Mouse (Mus musculus) macrophage (primary cell): ENCODE results near the gene Smg6. TPM values are rescaled to one million over a fixed set of nuclear protein-coding genes. Genes with fewer than 3 reads are reported as not detected.
"Not testable (repeated sequence)": the region's sequence is repeated elsewhere in the genome, so short reads cannot be mapped to it uniquely, and the experiment has no call there.

Experiments used
- H3K27ac ChIP-seq: fragments of 350-480 bp; formaldehyde crosslinking; 2 replicates; pipeline ENCODE4 v1.9.0; 2021
- H3K36me3 ChIP-seq: fragments of 350-480 bp; formaldehyde crosslinking; 2 replicates; pipeline ENCODE4 v1.9.0; 2021; ENCODE audit errors: inconsistent target
- H3K4me3 ChIP-seq: fragments of 350-480 bp; formaldehyde crosslinking; 2 replicates; pipeline ENCODE4 v1.9.0; 2021; ENCODE audit errors: inconsistent target
- H3K79me2 ChIP-seq: fragments of 350-480 bp; formaldehyde crosslinking; 2 replicates; pipeline ENCODE4 v1.9.0; 2021; ENCODE audit errors: inconsistent target
- whole genome bisulfite sequencing: methylation state at CpG from one replicate; pipeline ENCODE4 v1.1.7; 2026; ENCODE audit warnings: inconsistent platforms; ENCODE audit not compliant: missing documents; 5-methylcytosine and 5-hydroxymethylcytosine counted together
- polyA plus RNA-seq: library from polyadenylated mRNA; stranded (reverse); fragments of 250-400 nt; gene quantifications from 3 replicates; pipeline ENCODE4 v1.2.4, GENCODE M21; 2018; ENCODE audit warnings: inconsistent platforms

The Smg6 gene
- polyA plus RNA-seq, 1 experiment from 2014 or later, result 19.0 TPM

DNA sequence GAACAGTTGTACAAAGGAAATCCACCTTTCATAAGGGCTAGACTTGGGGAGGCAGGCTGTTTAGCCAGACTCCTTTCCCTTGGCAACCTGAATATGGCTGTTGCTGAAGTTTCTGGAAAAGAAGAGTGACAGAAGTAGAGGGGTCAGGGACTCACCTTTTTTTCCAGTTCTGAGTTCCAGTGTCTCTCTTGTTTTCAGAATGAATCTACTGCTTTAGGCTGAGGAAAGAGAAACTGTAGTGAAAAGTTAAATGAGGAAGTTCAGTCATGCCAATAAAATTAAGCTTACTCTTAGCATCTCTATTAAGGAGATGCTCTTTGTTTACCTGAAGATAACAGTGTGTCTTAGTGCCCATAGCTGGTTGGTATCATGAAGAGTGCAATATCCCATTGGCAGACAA lies 69.2 kb downstream of the Smg6 start:
- Histone ChIP-seq H3K4me3 (no peak overlapping the region), H3K79me2 (no peaks in the 10 kb centered on the region), H3K27ac (no peak overlapping the region), H3K36me3 (peaks cover 9% of the 10 kb centered on the region; the same call in 1 of the 2 replicates)

DNA sequence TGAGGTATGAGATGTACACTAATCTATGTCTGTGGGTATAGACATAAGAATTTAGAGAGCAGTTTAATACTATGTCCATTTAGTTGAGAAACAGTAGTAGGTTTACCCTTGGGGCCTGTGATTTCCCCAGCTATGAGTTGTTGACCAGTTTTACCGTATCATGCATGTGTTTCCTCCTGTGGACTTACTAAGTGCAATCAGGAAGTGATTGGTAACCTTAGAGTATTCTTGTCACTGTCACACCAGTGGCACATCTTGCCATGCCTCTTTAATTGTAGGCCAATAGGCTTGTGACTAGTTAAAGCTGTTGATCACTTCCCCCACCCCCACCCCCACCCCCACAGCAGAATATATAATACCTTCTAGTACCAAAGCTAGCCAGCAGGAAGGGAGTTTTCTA lies 70.9 kb downstream of the Smg6 start:
- Histone ChIP-seq H3K79me2 (no peaks in the 10 kb centered on the region), H3K4me3 (no peak overlapping the region), H3K27ac (no peak overlapping the region), H3K36me3 (no peaks in the 10 kb centered on the region)
- 82% methylated on average over 1 of the region's 1 CpGs for WGBS

DNA sequence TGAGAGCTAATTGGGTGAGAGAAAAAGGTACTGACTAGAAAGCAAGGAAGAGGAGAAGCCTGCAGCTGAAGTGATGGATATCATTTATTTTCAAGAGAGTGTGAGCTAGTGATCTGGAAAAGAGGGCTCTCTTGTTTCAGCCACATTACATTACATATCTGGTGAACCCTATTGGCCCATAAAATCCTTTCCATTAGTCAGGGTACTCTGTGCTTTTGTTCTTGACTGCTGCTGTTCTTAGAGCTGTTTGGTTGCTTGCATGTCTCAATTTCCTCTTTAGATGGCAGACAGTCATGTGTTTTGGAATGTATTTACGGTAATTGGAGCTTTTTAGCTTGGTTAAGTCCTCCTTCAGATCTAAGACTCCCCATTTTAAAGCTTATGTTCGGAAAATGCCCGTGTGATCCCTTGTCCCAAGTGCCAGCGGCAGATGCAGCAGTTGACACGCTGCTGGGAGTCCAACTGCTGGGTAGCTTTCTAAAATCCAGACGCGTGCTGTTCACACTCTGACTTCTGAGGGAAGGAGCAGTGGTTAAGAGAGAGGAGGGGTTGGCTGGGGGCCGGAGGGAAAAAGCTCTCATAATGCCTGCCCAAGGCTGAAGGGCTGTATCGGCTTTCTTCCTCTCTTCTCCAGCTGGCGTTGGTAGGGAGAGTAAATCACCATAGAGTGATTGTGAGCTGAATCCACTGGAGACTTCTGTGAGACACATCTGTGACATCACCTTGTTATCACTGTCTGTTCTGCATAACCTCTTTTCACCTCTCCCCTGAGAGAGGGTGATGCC lies 75.4 kb downstream of the Smg6 start:
- no peak overlapping the region for H3K4me3 ChIP-seq
- 70% methylated on average over 10 of the region's 10 CpGs for WGBS
- no peak overlapping the region for H3K27ac ChIP-seq
- H3K79me2 ChIP-seq, result no peaks in the 10 kb centered on the region
- H3K36me3 ChIP-seq, result no peaks in the 10 kb centered on the region

DNA sequence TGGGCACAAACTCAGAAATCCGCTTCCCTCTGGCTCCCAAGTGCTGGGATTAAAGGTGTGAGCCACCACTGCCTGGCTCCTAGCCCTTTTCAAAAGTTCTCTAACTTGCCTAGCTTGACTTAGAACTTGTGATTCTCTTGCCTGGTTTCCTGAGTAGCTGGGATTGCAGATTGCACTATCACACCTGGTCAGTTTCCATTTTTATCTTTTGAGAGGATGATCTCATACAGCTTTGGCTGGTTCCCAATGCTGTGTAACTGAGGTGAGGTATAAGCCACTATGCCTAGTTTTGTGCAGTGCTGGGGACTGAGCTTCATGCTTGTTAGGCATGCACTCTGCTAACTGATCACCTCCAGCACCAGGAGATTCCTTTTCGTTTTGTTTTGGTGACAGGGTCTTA lies 82.6 kb downstream of the Smg6 start:
- no peaks in the 10 kb centered on the region for H3K79me2 ChIP-seq
- WGBS, result 84% methylated on average over 2 of the region's 2 CpGs
- H3K36me3 ChIP-seq, result no peaks in the 10 kb centered on the region
- no peak overlapping the region for H3K4me3 ChIP-seq
- no peak overlapping the region for H3K27ac ChIP-seq

DNA sequence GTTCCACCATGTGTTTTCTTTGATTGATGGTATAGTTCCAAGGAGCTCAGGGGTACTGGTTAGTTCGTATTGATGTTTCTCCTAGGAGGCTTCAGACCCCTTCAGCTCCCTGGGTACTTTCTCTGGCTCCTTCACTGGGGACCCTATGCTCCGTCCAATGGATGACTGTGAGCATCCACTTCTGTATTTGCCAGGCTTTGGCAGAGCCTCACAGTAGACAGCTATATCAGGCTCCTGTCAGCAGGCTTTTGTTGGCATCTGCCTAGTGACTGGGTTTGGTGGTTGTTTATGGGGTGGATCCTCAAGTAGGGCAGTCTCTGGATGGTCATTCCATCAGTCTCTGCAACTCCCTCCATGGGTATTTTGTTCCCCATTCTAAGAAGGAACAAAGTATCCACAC lies 83.9 kb downstream of the Smg6 start:
- not testable (repeated sequence) for H3K27ac ChIP-seq, H3K79me2 ChIP-seq

DNA sequence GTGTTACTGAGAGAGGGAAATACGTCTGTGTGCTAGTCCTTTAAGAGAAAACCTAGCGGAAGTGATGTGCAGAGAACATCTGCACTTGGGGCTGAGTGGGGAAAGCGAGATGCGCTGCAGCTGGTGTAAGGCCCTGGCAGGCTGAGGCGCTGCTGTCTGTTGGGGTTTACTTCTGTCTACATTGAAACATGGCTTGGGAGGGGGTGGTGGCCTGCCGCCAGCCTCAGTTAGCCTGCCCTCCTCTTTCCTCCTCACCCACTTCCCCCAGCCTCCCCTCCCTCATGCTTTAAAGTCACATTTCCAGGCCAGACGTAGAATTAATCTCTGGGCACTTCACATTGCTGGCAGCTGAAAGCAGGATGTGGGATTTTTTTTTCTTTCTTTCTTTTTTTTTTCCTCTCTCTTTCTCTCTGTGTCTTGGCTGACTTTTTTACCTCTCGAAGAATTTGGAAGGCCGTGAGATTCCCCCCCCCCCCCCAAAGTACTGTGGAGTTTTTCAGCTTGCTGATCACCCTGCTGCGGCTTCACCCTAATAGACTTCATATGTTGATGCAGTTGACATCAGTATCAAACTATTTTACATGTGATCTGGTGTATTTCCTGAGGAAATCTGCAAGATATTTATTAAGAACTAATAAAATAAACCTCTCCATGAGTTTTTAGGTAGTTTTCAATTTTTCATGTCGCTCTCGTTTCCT lies 87.5 kb downstream of the Smg6 start:
- 58% methylated on average over 12 of the region's 12 CpGs for WGBS

More for the DNA sequence above, 83.9 kb downstream of the Smg6 start:
- H3K36me3 ChIP-seq, H3K4me3 ChIP-seq: not testable (repeated sequence)
- 92% methylated on average over 2 of the region's 2 CpGs for WGBS

DNA sequence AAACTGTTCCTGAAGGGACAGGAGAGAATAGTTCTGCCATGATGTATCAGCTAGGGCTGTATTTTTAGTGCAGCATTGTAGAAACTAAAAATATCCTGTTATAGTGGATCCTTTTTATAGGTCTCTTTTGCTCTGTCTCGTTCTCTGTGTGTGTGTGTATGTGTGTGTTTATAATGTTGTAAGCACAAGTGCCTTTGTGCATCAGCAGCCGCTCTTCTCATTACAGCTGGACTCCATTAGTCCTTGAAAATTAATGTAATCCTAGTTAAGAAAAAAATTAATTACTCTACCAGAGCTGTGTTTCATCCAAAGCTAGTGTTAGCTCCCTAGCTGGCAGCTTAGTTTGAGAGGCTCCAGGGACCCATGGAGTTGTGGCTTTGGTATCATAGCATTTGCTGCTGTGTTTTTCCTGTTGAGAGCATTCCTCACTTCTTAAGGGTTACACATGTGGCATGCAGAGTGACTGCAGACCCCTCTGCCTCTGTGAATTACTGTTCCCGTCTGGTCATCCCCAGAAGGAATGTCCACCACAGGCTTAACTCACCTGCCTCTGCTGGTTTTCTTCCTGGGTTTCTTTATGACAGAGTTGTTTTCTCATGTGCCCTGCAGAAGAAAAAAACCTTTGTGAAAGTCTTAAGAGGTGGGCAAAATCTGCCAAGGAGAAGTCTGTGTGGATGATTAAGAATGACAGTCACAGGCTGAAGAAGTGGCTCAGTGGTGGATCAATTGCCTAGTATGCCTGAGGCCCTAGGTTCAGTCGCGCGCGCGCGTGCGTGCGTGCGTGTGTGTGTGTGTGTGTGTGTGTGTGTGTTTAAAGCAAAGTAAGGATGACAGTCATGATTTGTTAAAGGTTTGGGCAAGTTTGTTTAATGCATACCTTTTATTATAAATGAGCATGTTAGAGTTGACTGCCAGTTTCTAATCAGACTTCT lies 88.4 kb downstream of the Smg6 start:
- no peak overlapping the region for H3K4me3 ChIP-seq
- H3K79me2 ChIP-seq, result no peaks in the 10 kb centered on the region
- H3K36me3 ChIP-seq, result no peaks in the 10 kb centered on the region
- 93% methylated on average over 12 of the region's 12 CpGs for WGBS
- no peak overlapping the region for H3K27ac ChIP-seq

More for the DNA sequence above, 87.5 kb downstream of the Smg6 start:
- Histone ChIP-seq H3K27ac (no peak overlapping the region), H3K4me3 (no peak overlapping the region), H3K79me2 (no peaks in the 10 kb centered on the region), H3K36me3 (no peaks in the 10 kb centered on the region)

DNA sequence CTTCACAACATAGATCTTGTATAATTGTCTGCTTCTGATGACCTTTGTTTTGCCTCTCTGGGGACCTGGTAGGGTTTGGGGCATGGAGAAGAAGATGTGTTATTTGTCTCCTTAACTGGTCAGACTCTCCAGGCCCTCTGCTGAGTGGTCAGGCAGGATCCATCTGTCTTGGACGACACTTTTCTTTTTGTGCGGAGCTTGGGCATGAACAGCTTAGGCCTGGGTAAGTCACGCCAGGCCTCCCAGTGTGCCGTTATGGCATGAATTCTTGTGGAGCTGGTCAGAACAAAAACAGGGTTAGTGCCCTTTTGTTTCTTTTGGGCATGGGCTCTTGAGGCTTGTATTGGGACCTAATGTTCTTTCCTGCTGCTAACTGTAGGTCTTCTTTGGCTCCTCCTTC lies 89.2 kb downstream of the Smg6 start:
- H3K36me3 ChIP-seq, result no peaks in the 10 kb centered on the region
- H3K27ac ChIP-seq, result no peak overlapping the region
- H3K4me3 ChIP-seq, result no peak overlapping the region
- H3K79me2 ChIP-seq, result no peaks in the 10 kb centered on the region
- 96% methylated on average over 4 of the region's 4 CpGs for WGBS

DNA sequence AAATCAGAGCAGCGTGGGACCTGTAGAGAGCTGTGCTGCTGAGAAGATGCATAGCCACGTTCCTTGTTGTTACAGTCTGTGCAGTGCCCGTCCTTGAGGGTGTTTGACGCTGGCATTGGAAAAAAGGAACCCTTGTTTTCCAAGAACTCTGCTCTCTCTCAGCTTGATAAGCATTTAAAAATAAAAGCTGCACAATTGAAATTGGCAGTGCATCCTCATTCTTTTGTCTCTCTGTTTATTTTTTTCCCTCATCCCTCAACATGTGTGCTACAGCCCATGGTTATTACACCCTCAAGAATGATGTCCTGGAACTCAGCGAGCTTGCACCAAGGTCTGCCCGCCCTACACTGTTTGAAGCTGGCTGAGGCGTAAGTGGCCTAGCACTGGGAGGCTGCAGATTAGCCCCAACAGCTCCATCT lies 89.8 kb downstream of the Smg6 start:
- H3K27ac ChIP-seq, result no peak overlapping the region
- 97% methylated on average over 7 of the region's 7 CpGs for WGBS

DNA sequence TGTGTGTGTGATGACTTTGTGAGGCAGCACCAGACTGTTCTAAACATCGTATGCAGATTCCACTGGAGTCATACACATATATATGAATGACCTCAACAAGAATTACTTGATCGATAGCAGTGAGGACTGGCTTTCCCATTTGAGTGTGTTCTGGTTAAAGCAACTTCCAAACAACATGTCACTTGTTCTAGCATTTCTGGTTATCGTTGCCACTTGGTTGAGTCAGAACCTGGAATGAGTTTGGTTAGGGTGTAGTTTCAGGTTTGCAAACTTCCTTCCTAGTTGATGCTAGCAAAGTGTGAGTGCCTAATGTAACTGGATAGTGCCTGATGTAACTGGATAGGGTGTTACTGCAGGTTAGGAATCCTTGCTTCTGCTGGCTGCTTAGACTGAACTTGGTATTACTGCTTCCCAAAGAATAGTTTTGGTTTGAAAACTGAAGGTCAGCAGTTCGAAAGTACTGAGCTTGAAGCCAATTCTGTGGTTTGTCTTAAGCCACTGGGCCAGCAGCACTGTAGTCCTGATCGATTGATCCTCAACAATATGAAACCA lies 90.8 kb downstream of the Smg6 start:
- no peaks in the 10 kb centered on the region for H3K79me2 ChIP-seq
- H3K4me3 ChIP-seq, result no peak overlapping the region
- H3K27ac ChIP-seq, result no peak overlapping the region
- no peaks in the 10 kb centered on the region for H3K36me3 ChIP-seq
- WGBS, result 90% methylated on average over 5 of the region's 5 CpGs

More for the DNA sequence above, 89.8 kb downstream of the Smg6 start:
- no peak overlapping the region for H3K4me3 ChIP-seq
- no peaks in the 10 kb centered on the region for H3K79me2 ChIP-seq
- no peaks in the 10 kb centered on the region for H3K36me3 ChIP-seq

DNA sequence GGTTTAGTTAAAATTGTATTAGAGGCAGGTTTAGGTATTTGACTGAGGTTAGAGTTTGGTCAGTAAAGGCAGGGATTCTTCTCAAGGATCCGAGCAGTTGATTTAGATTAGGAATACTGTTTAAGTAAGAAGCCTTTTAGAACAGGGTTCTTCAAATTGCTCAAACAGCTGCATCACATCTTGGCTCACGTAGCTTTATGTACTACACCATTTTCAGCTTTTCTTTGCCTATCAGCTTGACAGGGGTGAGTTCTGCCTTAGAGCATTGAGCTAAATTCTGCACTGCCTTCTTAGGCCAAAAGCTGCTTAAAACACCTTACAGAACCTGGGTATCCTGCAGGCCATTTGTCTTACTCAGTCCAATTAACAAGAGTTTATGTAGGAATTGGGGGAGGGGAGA lies 92.2 kb downstream of the Smg6 start:
- Histone ChIP-seq H3K36me3 (no peaks in the 10 kb centered on the region), H3K27ac (no peak overlapping the region), H3K79me2 (no peaks in the 10 kb centered on the region), H3K4me3 (no peak overlapping the region)
- WGBS, result 96% methylated on average over 2 of the region's 2 CpGs

DNA sequence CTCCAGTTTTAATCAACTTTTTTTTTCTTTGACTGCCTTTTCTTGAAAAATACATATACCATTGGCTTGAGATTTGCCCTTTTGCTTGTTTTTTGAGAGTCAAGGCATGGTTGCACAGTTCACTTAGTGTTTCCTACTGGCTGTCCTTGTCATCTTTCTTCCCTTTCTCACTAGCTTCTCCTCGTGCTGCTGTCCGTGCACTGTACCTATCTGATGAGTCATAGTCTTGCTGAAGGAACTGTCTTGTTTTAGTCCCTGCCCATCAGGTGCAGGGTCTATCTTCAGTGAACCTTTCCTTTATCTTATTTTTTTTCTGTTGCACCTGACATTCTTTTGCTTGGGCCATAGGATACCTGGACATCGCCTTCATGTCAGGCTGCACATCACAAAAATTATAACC lies 101.4 kb downstream of the Smg6 start:
- Histone ChIP-seq H3K79me2 (no peaks in the 10 kb centered on the region), H3K4me3 (no peak overlapping the region), H3K36me3 (no peaks in the 10 kb centered on the region), H3K27ac (no peak overlapping the region)
- 70% methylated on average over 3 of the region's 3 CpGs for WGBS

DNA sequence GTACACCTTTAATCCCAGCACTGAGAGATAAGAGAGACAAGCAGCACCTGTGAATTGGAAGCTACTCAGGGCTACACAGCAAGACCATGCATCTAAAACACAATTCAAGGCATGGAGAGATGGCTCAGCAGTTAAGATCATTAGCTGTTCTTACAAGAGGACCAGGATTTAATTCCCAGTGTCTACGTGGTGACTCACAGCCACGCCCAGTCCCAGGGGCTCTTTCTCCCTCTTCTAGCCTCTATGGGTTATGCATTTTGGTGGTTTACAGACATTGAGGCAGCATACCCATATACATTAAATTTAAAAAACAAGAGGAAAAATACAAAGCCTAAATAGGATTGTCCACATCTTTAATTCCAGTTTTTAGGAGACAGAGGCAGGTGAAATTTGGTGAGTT lies 102.0 kb downstream of the Smg6 start:
- WGBS, result 88% methylated on average over 2 of the region's 2 CpGs
- H3K4me3 ChIP-seq, result no peak overlapping the region
- H3K36me3 ChIP-seq, result no peaks in the 10 kb centered on the region
- no peak overlapping the region for H3K27ac ChIP-seq
- H3K79me2 ChIP-seq, result no peaks in the 10 kb centered on the region

DNA sequence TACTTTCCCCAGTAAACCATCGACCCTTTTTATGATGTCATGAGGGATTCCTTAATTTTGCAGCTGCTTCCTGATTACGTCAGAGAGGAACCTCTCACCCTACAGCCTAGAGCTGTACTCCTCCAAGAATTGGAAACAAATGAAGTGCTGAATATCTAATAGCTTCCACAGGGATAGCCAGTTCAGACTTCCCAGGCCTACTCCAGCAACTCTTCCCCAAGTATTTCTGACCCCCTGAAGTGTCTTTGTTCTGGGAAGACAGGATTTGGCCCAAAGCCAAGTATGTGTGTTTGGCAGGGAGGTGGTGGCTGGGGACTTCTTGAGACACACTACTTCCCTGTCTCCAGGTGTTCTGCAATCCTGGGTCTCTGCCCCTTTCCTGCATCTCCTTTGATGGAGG lies 105.6 kb downstream of the Smg6 start:
- Histone ChIP-seq H3K4me3 (no peak overlapping the region), H3K27ac (no peak overlapping the region), H3K79me2 (no peaks in the 10 kb centered on the region), H3K36me3 (no peaks in the 10 kb centered on the region)
- WGBS, result 36% methylated on average over 2 of the region's 2 CpGs
